Mouse (Mus musculus) embryonic facial prominence, embryonic 12.5 days (tissue): Measurements from ENCODE around the gene Coro7. TPM values are rescaled to one million over a fixed set of nuclear protein-coding genes. Genes with fewer than 3 reads are reported as not detected.

Experiments used
- ATAC-seq: fragments of 200-750 bp; cut with Nextera tagmentation; 2 replicates; pipeline ENCODE4 v1.8.0; 2017; ENCODE audit not compliant: insufficient number of reproducible peaks, insufficient read depth, low FRiP score, low TSS enrichment
- H3K27ac ChIP-seq: fragments of 300-500 bp; sonication (generic); 2 replicates; pipeline ENCODE4 v1.5.1; 2016; ENCODE audit warnings: mild to moderate bottlenecking
- H3K27me3 ChIP-seq: fragments of 300-500 bp; sonication (generic); 2 replicates; pipeline ENCODE4 v1.6.1; 2016; ENCODE audit warnings: mild to moderate bottlenecking, moderate library complexity
- H3K36me3 ChIP-seq: fragments of 300-500 bp; sonication (generic); 2 replicates; pipeline ENCODE4 v1.6.1; 2016; ENCODE audit warnings: mild to moderate bottlenecking
- H3K4me1 ChIP-seq: fragments of 300-500 bp; sonication (generic); 2 replicates; pipeline ENCODE4 v1.6.1; 2016
- H3K4me2 ChIP-seq: fragments of 300-500 bp; sonication (generic); replicated peaks from 2 replicates; pipeline ENCODE4 v1.6.1; 2016; ENCODE audit warnings: mild to moderate bottlenecking, moderate library complexity
- H3K4me3 ChIP-seq: fragments of 300-500 bp; sonication (generic); 2 replicates; pipeline ENCODE4 v1.5.1; 2016; ENCODE audit warnings: mild to moderate bottlenecking
- H3K9ac ChIP-seq: fragments of 300-500 bp; sonication (generic); 2 replicates; pipeline ENCODE4 v1.6.1; 2016; ENCODE audit warnings: mild to moderate bottlenecking, moderate library complexity
- H3K9me3 ChIP-seq: fragments of 300-500 bp; sonication (generic); 2 replicates; pipeline ENCODE4 v1.6.1; 2016; ENCODE audit warnings: mild to moderate bottlenecking, moderate library complexity
- WGBS: fragments of 180-500 bp; shearing (Covaris S2); methylation state at CpG from one replicate; pipeline ENCODE4 v1.1.7; 2016; 5-methylcytosine and 5-hydroxymethylcytosine counted together
- polyA plus RNA-seq: library from polyadenylated mRNA; unstranded; fragments of >200 nt; fragmentation: Nextera tagmentation; extraction: Ambion mirVana; gene quantifications from 2 replicates; pipeline ENCODE4 v1.2.1, GENCODE M21; 2016

Gene Coro7
- polyA plus RNA-seq, 1 experiment from 2014 or later, result 18.2 TPM

- ATAC-seq, result no peak
- peak overlapping the region; percentile 8; the same call in 1 of the 2 replicates for H3K4me2 ChIP-seq
- no peaks in the 10 kb centered on the region for H3K27me3 ChIP-seq
- no peaks in the 10 kb centered on the region for H3K9me3 ChIP-seq
- H3K27ac ChIP-seq, result peak overlapping the region; percentile 82
- peaks cover 88% of the 10 kb centered on the region for H3K4me1 ChIP-seq
- WGBS, result 60% methylated on average over 4 of the region's 4 CpGs
- H3K4me3 ChIP-seq, result no peak overlapping the region
- H3K9ac ChIP-seq, result peak overlapping the region; percentile 11; the same call in 1 of the 2 replicates
- peaks cover 32% of the 10 kb centered on the region for H3K36me3 ChIP-seq
These were observed 32.7 kb downstream of the Coro7 start for GRCm38 (mm10) chr16:4646831-4647230.

- peaks cover 88% of the 10 kb centered on the region for H3K4me1 ChIP-seq
- 0 out of 2 replicates have a peak overlapping the region, but pooled peaks have one; percentile 82 for H3K27ac ChIP-seq
- no peak for ATAC-seq
- no peaks in the 10 kb centered on the region for H3K9me3 ChIP-seq
- H3K4me2 ChIP-seq, result no peak overlapping the region
- H3K9ac ChIP-seq, result no peak overlapping the region
- H3K4me3 ChIP-seq, result no peak overlapping the region
- 82% methylated on average over 4 of the region's 4 CpGs for WGBS
- H3K27me3 ChIP-seq, result no peaks in the 10 kb centered on the region
- peaks cover 32% of the 10 kb centered on the region for H3K36me3 ChIP-seq
These were observed 33.7 kb downstream of the Coro7 start for GRCm38 (mm10) chr16:4645867-4646266.

- no peaks in the 10 kb centered on the region for H3K9me3 ChIP-seq
- H3K4me2 ChIP-seq, result peak overlapping the region; percentile 9; the same call in 1 of the 2 replicates
- H3K9ac ChIP-seq, result no peak overlapping the region
- peaks cover 17% of the 10 kb centered on the region for H3K36me3 ChIP-seq
- WGBS, result 63% methylated on average over 11 of the region's 11 CpGs
- H3K27ac ChIP-seq, result 0 out of 2 replicates have a peak overlapping the region, but pooled peaks have one; percentile 12
- no peaks in the 10 kb centered on the region for H3K27me3 ChIP-seq
- no peak for ATAC-seq
- peaks cover 84% of the 10 kb centered on the region for H3K4me1 ChIP-seq
- no peak overlapping the region for H3K4me3 ChIP-seq
These were observed 35.7 kb downstream of the Coro7 start for GRCm38 (mm10) chr16:4643670-4644419.

GRCm38 (mm10) chr16:4642937-4643336 is 36.6 kb downstream of the Coro7 start:
- Histone ChIP-seq H3K4me2 (peak overlapping the region; percentile 63), H3K4me3 (peak overlapping the region; percentile 79)

GRCm38 (mm10) chr16:4642190-4642589 is 37.4 kb downstream of the Coro7 start:
- peaks cover 12% of the 10 kb centered on the region for H3K36me3 ChIP-seq
- H3K9me3 ChIP-seq, result no peaks in the 10 kb centered on the region
- 20% methylated on average over 13 of the region's 13 CpGs for WGBS
- H3K4me3 ChIP-seq, result peak overlapping the region; percentile 79
- peak overlapping the region; percentile 63 for H3K4me2 ChIP-seq
- ATAC-seq, result peak; percentile 12; the same call in 1 of the 2 replicates
- peak overlapping the region; percentile 93 for H3K27ac ChIP-seq
- peak overlapping the region; percentile 7; the same call in 1 of the 2 replicates for H3K9ac ChIP-seq
- H3K4me1 ChIP-seq, result peaks cover 73% of the 10 kb centered on the region
- no peaks in the 10 kb centered on the region for H3K27me3 ChIP-seq

More at GRCm38 (mm10) chr16:4642937-4643336, 36.6 kb downstream of the Coro7 start:
- Histone ChIP-seq H3K27me3 (no peaks in the 10 kb centered on the region), H3K9ac (peak overlapping the region; percentile 7; the same call in 1 of the 2 replicates), H3K9me3 (no peaks in the 10 kb centered on the region), H3K4me1 (peaks cover 80% of the 10 kb centered on the region), H3K27ac (peak overlapping the region; percentile 93), H3K36me3 (peaks cover 12% of the 10 kb centered on the region)
- 82% methylated on average over 6 of the region's 6 CpGs for WGBS
- ATAC-seq, result no peak

GRCm38 (mm10) chr16:4641119-4641838 is 38.3 kb downstream of the Coro7 start:
- Histone ChIP-seq H3K9ac (peak overlapping the region; percentile 86), H3K4me3 (peak overlapping the region; percentile 79), H3K4me2 (peak overlapping the region; percentile 63), H3K9me3 (no peaks in the 10 kb centered on the region), H3K27me3 (no peaks in the 10 kb centered on the region), H3K4me1 (peaks cover 64% of the 10 kb centered on the region), H3K36me3 (peaks cover 12% of the 10 kb centered on the region), H3K27ac (peak overlapping the region; percentile 93)
- WGBS, result 35% methylated on average over 3 of the region's 3 CpGs
- ATAC-seq, result no peak

- peaks cover 12% of the 10 kb centered on the region for H3K36me3 ChIP-seq
- H3K9ac ChIP-seq, result peak overlapping the region; percentile 86
- H3K9me3 ChIP-seq, result no peaks in the 10 kb centered on the region
- WGBS, result 7% methylated on average over 17 of the region's 17 CpGs
- no peaks in the 10 kb centered on the region for H3K27me3 ChIP-seq
- peaks cover 55% of the 10 kb centered on the region for H3K4me1 ChIP-seq
- ATAC-seq, result no peak
- peak overlapping the region; percentile 63 for H3K4me2 ChIP-seq
- peak overlapping the region; percentile 79 for H3K4me3 ChIP-seq
- peak overlapping the region; percentile 93 for H3K27ac ChIP-seq
These were observed 39.1 kb downstream of the Coro7 start for GRCm38 (mm10) chr16:4640267-4641005.

GRCm38 (mm10) chr16:4639831-4640237 is 39.7 kb downstream of the Coro7 start, which contains the start of the genes Vasn and Dnaja3:
TSS of gene Vasn (plus strand) at chr16:4639941.
TSS of gene Dnaja3 (plus strand) at chr16:4639989.
- under 1% methylated on average over 22 of the region's 22 CpGs for WGBS
- Histone ChIP-seq H3K9ac (peak within 1 kb of the TSS; percentile 86), H3K9me3 (no peaks in the 10 kb centered on the region), H3K27ac (peak within 1 kb of the TSS; percentile 93), H3K4me1 (peaks cover 51% of the 10 kb centered on the region), H3K36me3 (peaks cover 12% of the 10 kb centered on the region; the same call in 1 of the 2 replicates), H3K4me3 (peak within 1 kb of the TSS; percentile 79), H3K27me3 (no peaks in the 10 kb centered on the region), H3K4me2 (peak within 1 kb of the TSS; percentile 63)
- ATAC-seq, result peak; percentile 96

GRCm38 (mm10) chr16:4638891-4639390 is 40.6 kb downstream of the Coro7 start:
- WGBS, result 82% methylated on average over 3 of the region's 3 CpGs
- no peak overlapping the region for H3K9ac ChIP-seq
- H3K36me3 ChIP-seq, result peaks cover 8% of the 10 kb centered on the region; the same call in 1 of the 2 replicates
- no peaks in the 10 kb centered on the region for H3K27me3 ChIP-seq
- H3K4me2 ChIP-seq, result no peak overlapping the region
- H3K9me3 ChIP-seq, result no peaks in the 10 kb centered on the region
- no peak overlapping the region for H3K4me3 ChIP-seq
- H3K27ac ChIP-seq, result no peak overlapping the region
- H3K4me1 ChIP-seq, result peaks cover 42% of the 10 kb centered on the region
- ATAC-seq, result no peak

GRCm38 (mm10) chr16:4635760-4636159 is 43.8 kb downstream of the Coro7 start:
- no peak overlapping the region for H3K9ac ChIP-seq
- no peak overlapping the region for H3K4me2 ChIP-seq
- 0 out of 2 replicates have a peak, but pooled peaks cover 13% of the 10 kb centered on the region for H3K36me3 ChIP-seq
- no peaks in the 10 kb centered on the region for H3K9me3 ChIP-seq
- no peak overlapping the region for H3K4me3 ChIP-seq
- H3K27ac ChIP-seq, result no peak overlapping the region
- no peaks in the 10 kb centered on the region for H3K27me3 ChIP-seq
- H3K4me1 ChIP-seq, result peaks cover 10% of the 10 kb centered on the region
- 67% methylated on average over 4 of the region's 4 CpGs for WGBS
- ATAC-seq, result no peak

- Histone ChIP-seq H3K9ac (no peak overlapping the region), H3K4me3 (no peak overlapping the region), H3K4me2 (no peak overlapping the region), H3K27ac (no peak overlapping the region), H3K36me3 (0 out of 2 replicates have a peak, but pooled peaks cover 13% of the 10 kb centered on the region), H3K9me3 (no peaks in the 10 kb centered on the region), H3K27me3 (no peaks in the 10 kb centered on the region), H3K4me1 (peaks cover 5% of the 10 kb centered on the region; the same call in 1 of the 2 replicates)
- ATAC-seq, result no peak
- 91% methylated on average over 9 of the region's 9 CpGs for WGBS
These were observed 44.9 kb downstream of the Coro7 start for GRCm38 (mm10) chr16:4634681-4635080.
